Mouse (Mus musculus) neural tube, embryonic 12.5 days (tissue): ENCODE results near the gene Tpo. TPM values are rescaled to one million over a fixed set of nuclear protein-coding genes. Genes with fewer than 3 reads are reported as not detected.
A peak's percentile ranks its signal among the peaks of the same experiment; 100 is the strongest.

Experiments
- ATAC-seq: fragments of 200-750 bp; cut with Nextera tagmentation; 2 replicates; pipeline ENCODE4 v1.8.0; 2017; ENCODE audit warnings: low read depth, mild to moderate bottlenecking, moderate TSS enrichment, moderate library complexity; ENCODE audit not compliant: low FRiP score
- H3K27ac ChIP-seq: fragments of 300-500 bp; sonication (generic); 2 replicates; pipeline ENCODE4 v1.5.1; 2016
- H3K27me3 ChIP-seq: fragments of 300-500 bp; sonication (generic); replicated peaks from 2 replicates; pipeline ENCODE4 v1.6.1; 2016; ENCODE audit warnings: mild to moderate bottlenecking
- H3K36me3 ChIP-seq: fragments of 300-500 bp; sonication (generic); 2 replicates; pipeline ENCODE4 v1.6.1; 2016; ENCODE audit warnings: mild to moderate bottlenecking
- H3K4me1 ChIP-seq: fragments of 300-500 bp; sonication (generic); 2 replicates; pipeline ENCODE4 v1.6.1; 2016
- H3K4me2 ChIP-seq: fragments of 300-500 bp; sonication (generic); replicated peaks from 2 replicates; pipeline ENCODE4 v1.6.1; 2016; ENCODE audit warnings: mild to moderate bottlenecking
- H3K4me3 ChIP-seq: fragments of 300-500 bp; sonication (generic); 2 replicates; pipeline ENCODE4 v1.5.1; 2016
- H3K9ac ChIP-seq: fragments of 300-500 bp; sonication (generic); 2 replicates; pipeline ENCODE4 v1.6.1; 2016; ENCODE audit warnings: mild to moderate bottlenecking
- H3K9me3 ChIP-seq: fragments of 300-500 bp; sonication (generic); 2 replicates; pipeline ENCODE4 v1.6.1; 2016; ENCODE audit warnings: mild to moderate bottlenecking
- WGBS: fragments of 180-500 bp; shearing (Covaris S2); methylation state at CpG from one replicate; pipeline ENCODE4 v1.1.7; 2016; 5-methylcytosine and 5-hydroxymethylcytosine counted together
- polyA plus RNA-seq: library from polyadenylated mRNA; unstranded; fragments of >200 nt; fragmentation: Nextera tagmentation; extraction: Ambion mirVana; gene quantifications from 2 replicates; pipeline ENCODE4 v1.2.1, GENCODE M21; 2016

The Tpo gene
- polyA plus RNA-seq, 1 experiment from 2014 or later: not detected

DNA sequence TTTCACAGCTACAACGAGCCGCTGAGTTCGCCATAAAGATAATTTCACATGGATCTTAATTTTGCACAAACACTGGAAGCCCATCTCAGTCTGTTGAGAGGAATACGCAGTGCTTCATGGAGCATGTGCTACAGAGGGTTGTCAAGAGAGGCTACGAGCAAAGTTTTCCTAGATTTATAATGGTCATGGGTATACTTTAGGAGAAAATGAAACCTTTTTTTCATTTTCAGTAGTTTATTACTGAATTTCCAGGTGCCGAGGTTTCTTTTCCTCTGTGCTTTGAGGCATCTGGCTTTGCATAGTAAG lies 3.1 kb downstream of the Tpo start:
- no peaks in the 10 kb centered on the region for H3K36me3 ChIP-seq
- 80% methylated on average over 6 of the region's 6 CpGs for WGBS
- no peaks in the 10 kb centered on the region for H3K27me3 ChIP-seq
- no peaks in the 10 kb centered on the region for H3K4me1 ChIP-seq
- no peak overlapping the region for H3K4me3 ChIP-seq
- no peak overlapping the region for H3K27ac ChIP-seq
- no peak overlapping the region for H3K4me2 ChIP-seq
- no peak overlapping the region for H3K9ac ChIP-seq
- H3K9me3 ChIP-seq: no peaks in the 10 kb centered on the region
- no peak for ATAC-seq

DNA sequence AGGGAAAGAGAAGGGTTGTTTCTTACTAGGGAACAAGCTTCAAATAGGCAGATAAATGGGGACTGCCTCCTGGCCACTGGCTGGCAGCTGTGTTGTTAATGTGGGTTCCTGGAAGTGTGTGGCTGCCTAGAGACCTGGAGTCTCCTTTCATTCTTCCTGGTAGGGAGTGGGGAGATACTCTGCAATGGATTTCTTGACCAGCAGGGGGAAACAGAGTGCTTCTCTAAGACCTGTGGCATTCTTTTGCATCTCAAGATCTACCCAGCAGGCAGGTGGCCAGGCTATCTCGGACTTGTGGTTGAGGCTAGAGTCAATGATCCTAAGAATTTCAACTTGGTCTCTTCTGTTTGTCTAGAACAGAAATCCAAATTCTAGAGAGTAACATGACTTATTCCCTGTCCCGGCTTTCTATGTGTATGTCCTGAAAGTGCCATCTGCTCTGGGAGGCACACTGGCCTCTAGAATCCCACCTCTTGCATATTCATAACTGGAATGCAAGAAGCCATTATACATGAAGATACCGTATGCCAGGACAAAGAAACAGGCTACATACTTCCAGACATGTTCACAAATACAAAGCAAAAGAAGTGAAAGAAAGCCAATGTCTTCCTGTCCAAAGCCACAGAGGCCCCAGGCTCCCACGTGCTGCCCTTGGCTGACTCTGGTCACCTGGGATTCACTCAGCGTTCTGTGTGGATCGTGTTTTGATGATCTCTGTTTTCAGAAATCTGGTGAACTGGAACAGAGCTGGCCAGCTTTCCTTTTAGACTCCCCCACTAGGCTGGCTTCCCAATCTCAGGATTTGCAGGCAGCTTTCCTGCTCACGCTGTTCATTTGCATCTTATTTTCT lies 3.6 kb downstream of the Tpo start:
- Histone ChIP-seq H3K4me3 (no peak overlapping the region), H3K27me3 (no peaks in the 10 kb centered on the region), H3K36me3 (no peaks in the 10 kb centered on the region), H3K27ac (no peak overlapping the region), H3K4me2 (no peak overlapping the region), H3K9ac (no peak overlapping the region), H3K9me3 (no peaks in the 10 kb centered on the region), H3K4me1 (no peaks in the 10 kb centered on the region)
- WGBS: 65% methylated on average over 7 of the region's 7 CpGs
- ATAC-seq: no peak

DNA sequence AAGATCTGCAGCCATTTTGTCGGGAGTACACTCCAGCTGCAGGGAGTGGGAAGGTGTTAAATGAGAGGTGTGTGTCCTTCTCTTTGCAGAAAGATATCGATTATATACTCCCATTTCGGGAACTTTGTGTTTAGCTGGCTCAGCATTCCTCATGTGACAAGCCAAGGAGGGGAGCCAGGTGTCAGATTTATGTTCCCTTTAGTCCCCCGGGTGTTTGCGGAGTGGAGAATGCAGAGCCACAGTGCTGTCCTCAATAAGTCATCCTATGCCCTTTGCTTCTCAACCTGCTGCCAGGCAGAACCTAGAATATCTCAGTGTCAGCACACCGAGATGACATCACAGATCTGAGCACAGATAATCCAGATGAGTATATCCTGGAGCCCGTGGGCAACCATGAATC lies 10.1 kb downstream of the Tpo start:
- Histone ChIP-seq H3K9me3 (no peaks in the 10 kb centered on the region), H3K9ac (no peak overlapping the region), H3K4me1 (no peaks in the 10 kb centered on the region), H3K36me3 (no peaks in the 10 kb centered on the region), H3K4me3 (no peak overlapping the region), H3K27me3 (no peaks in the 10 kb centered on the region), H3K4me2 (no peak overlapping the region), H3K27ac (no peak overlapping the region)
- WGBS: 72% methylated on average over 7 of the region's 7 CpGs
- no peak for ATAC-seq

DNA sequence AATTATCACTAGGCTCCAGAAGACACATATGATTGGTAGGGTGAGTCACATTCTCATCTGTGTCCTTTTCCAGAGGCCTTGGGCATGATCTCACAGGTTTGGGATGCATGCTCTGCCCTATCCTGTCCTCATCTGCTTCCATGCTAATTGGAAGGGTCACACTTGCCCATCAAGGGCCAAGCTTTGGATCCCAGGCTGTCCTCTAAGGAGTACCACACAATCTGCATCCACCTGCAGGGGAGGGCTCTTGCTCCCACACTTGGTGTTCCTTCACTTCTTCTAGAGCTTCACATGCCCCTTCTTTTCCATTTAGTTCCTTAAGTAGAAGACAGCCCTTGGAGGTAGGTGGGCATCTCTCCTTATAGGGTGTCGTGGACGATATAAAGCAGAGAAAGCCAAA lies 20.2 kb downstream of the Tpo start:
- Histone ChIP-seq H3K27ac (no peak overlapping the region), H3K4me2 (no peak overlapping the region), H3K4me1 (no peaks in the 10 kb centered on the region), H3K27me3 (no peaks in the 10 kb centered on the region), H3K36me3 (no peaks in the 10 kb centered on the region), H3K9ac (no peak overlapping the region), H3K9me3 (no peaks in the 10 kb centered on the region), H3K4me3 (no peak overlapping the region)
- WGBS: 88% methylated on average over 2 of the region's 2 CpGs
- no peak for ATAC-seq

DNA sequence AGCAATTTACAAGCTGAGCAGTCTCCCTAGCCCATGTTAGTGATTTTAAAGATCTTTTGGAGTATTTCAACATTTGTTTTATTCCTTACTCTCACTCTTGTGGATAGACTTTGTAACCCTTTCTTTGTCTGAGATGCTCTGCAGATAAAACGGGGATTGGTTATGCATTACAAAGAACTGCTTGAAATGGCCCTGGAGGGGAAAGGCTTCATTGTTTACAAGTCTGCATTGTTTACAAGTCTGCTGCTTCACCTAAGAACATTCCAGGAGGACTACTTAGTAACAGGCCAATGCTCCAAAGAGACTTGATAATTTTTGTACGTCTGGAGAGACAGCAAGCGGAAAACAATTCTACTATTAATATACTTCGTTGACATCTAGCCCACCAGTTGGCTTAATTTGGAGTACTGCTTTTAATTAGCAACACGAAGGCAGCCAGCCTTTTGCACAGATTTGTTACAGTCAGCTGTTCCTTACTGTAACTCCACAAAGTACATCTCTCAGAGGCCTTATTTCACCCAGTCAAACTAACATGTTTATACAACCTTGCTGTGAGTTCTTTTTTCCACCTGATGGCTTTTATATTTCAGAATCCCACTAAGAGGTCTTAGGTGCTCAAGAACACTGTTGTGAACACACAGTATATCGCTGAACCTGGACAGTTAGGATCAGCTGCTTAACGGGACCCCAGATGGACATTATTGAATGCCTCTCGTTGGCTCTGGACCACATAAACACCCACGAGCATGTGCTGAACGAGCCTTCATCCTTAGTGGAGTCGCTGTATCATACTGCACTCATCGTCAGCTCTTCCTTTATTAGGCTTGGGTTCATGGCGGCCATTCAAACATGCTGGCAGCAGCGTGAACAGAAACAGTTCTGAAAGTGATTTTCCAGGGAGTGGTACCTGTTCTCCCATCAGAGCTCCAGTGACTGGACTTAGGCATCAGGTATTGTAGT lies 22.5 kb downstream of the Tpo start:
- Histone ChIP-seq H3K27me3 (no peaks in the 10 kb centered on the region), H3K9ac (no peak overlapping the region), H3K4me1 (no peaks in the 10 kb centered on the region), H3K9me3 (no peaks in the 10 kb centered on the region), H3K4me3 (no peak overlapping the region), H3K4me2 (no peak overlapping the region), H3K27ac (no peak overlapping the region), H3K36me3 (no peaks in the 10 kb centered on the region)
- ATAC-seq: no peak
- WGBS: 78% methylated on average over 14 of the region's 14 CpGs

DNA sequence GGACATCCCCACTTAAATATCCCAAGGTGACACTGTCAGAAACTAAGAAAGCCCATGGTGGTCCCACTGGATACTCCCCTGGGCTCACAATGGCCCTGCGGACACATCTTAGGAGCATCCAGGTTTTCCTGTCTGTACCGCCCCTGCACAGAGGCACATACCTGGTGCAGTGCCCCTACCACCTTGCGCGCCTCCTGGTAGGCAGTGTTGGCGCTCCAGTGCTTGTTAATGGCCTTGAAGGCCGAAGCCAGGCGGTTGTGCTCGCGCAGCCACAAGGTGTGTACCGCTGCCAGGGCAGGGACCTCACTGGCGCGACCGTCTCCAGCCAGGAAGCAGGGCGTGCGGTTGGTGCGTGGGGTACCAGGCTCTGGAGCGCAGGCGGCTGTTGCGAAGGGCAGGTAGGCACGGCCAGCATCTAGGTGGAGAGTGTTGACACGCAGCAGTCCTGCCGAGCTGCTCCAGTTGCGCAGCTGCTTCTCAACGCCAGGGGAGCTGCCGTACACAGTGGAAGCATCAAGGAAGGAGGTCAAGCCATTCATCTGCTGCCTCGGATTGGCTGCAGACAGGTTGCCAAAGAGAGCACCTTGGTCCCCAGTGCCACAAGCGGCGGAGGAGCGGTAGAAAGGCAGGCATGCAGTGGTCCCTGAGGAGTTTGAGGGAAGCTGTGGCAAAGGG lies 29.4 kb downstream of the Tpo start:
- WGBS: 39% methylated on average over 29 of the region's 29 CpGs
- no peak overlapping the region for H3K27ac ChIP-seq
- no peak for ATAC-seq
- no peaks in the 10 kb centered on the region for H3K36me3 ChIP-seq
- H3K9me3 ChIP-seq: no peaks in the 10 kb centered on the region
- no peak overlapping the region for H3K9ac ChIP-seq
- H3K4me3 ChIP-seq: no peak overlapping the region
- no peaks in the 10 kb centered on the region for H3K27me3 ChIP-seq
- no peaks in the 10 kb centered on the region for H3K4me1 ChIP-seq
- H3K4me2 ChIP-seq: peak overlapping the region; percentile 35

DNA sequence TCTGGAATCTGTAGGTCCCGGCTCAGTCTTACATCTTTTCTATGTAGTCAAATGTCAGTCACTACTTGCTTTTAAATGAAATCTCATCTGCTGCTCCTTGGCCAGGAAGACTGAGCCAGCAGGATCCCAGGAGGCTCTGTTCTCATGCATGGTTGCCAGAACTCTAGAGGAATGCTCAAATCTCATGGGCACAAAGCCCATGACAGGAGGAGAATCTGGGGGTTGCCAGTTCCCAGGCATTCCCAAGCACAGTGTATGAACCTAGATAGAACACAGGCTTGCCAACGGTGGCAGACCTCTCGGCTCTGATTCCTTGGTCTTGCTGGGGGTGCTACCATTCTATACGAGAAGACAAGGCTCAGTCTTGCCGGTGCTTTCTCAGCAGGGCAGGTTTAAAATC lies 40.3 kb downstream of the Tpo start:
- H3K4me2 ChIP-seq: no peak overlapping the region
- H3K27ac ChIP-seq: no peak overlapping the region
- 93% methylated on average over 5 of the region's 5 CpGs for WGBS
- H3K4me1 ChIP-seq: no peaks in the 10 kb centered on the region
- H3K4me3 ChIP-seq: no peak overlapping the region
- no peaks in the 10 kb centered on the region for H3K9me3 ChIP-seq
- H3K27me3 ChIP-seq: no peaks in the 10 kb centered on the region
- no peaks in the 10 kb centered on the region for H3K36me3 ChIP-seq
- no peak for ATAC-seq
- H3K9ac ChIP-seq: no peak overlapping the region

DNA sequence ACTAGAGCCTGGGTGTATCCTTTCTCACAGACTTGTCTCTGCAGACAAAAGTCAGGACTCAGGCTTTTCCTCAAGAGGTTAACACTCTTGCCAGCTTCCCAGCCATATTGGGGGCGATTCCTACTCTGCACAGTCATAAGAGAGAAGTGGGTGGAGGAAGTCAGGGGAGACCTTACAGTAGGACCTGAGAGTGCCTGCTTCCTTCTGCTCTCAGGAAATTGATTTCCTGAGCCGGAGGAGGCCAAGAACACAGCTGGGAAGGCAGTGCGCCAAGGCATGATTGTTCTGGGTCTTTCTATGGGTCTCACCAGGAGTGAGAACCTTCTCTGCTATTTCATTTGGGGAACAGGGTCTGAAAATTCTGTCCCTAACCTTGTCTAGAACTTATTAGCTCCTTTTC lies 48.5 kb downstream of the Tpo start:
- Histone ChIP-seq H3K4me2 (no peak overlapping the region), H3K9me3 (no peaks in the 10 kb centered on the region), H3K27ac (no peak overlapping the region), H3K4me1 (no peaks in the 10 kb centered on the region), H3K36me3 (no peaks in the 10 kb centered on the region), H3K27me3 (no peaks in the 10 kb centered on the region), H3K4me3 (no peak overlapping the region), H3K9ac (no peak overlapping the region)
- ATAC-seq: no peak
- WGBS: 92% methylated on average over 3 of the region's 3 CpGs

DNA sequence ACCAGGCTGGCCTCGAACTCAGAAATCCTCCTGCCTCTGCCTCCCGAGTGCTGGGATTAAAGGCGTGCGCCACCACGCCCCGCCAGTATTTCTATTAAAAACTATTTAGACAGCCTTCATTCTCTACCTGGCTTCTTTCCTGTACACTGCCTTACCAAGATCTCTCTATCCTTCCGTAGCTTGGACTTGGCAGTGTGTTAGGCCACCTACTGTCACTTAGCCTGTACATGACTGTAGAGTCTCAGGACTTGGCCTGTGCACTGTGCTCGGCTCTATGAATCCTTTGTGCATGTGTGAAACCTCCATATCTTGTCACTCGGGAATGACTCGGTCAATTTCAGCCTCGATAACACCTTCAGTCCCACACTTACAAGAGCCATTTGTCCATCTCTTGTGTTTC lies 55.4 kb downstream of the Tpo start:
- no peak for ATAC-seq
- H3K9me3 ChIP-seq: no peaks in the 10 kb centered on the region
- no peak overlapping the region for H3K27ac ChIP-seq
- H3K36me3 ChIP-seq: no peaks in the 10 kb centered on the region
- H3K4me1 ChIP-seq: no peaks in the 10 kb centered on the region
- no peaks in the 10 kb centered on the region for H3K27me3 ChIP-seq
- H3K4me2 ChIP-seq: no peak overlapping the region
- 93% methylated on average over 11 of the region's 11 CpGs for WGBS
- H3K4me3 ChIP-seq: no peak overlapping the region
- H3K9ac ChIP-seq: no peak overlapping the region

DNA sequence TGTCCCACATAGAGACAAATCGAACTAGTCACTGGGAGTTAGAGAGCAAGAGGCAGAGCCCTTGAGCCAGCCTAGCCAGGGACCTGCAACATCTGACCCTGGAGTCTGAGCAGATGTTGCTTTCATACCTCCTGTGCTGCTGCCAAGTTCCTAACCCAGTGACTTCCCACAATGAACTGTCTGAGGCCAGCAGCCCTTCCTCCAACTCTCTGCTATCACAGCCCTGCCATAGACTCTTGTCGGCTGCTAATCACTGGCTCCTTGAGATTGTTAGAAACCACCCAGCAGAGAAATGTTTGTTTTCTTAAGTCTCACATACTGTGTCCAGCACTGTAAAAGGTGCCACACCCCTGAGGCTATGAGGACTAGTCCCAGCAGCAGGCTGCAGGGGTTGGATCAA lies 56.1 kb downstream of the Tpo start:
- Histone ChIP-seq H3K9me3 (no peaks in the 10 kb centered on the region), H3K36me3 (no peaks in the 10 kb centered on the region), H3K27ac (no peak overlapping the region), H3K27me3 (no peaks in the 10 kb centered on the region), H3K4me2 (no peak overlapping the region), H3K4me3 (no peak overlapping the region), H3K4me1 (no peaks in the 10 kb centered on the region), H3K9ac (no peak overlapping the region)
- WGBS: 71% methylated on average over 2 of the region's 2 CpGs
- no peak for ATAC-seq

DNA sequence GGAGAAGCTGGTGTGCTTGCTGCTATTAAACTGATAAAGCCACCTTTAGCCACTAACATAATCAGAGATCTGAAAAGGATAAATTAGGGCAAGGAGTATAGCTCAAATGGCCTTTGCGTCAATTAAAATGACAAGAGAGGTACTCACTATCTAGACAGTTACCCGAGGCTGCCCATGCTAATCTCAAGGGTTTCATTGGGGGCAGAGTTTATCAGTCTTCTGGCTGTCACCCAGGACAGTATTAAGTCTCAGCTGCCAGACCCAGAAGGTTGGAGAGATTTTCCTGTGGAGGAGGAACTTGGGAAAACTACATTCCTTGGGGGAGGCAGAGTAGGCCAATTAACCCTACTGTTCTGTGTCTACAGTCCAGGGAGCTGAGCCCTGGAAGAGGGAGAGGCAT lies 63.1 kb downstream of the Tpo start:
- no peak overlapping the region for H3K4me2 ChIP-seq
- WGBS: 81% methylated on average over 2 of the region's 2 CpGs
- no peak for ATAC-seq

DNA sequence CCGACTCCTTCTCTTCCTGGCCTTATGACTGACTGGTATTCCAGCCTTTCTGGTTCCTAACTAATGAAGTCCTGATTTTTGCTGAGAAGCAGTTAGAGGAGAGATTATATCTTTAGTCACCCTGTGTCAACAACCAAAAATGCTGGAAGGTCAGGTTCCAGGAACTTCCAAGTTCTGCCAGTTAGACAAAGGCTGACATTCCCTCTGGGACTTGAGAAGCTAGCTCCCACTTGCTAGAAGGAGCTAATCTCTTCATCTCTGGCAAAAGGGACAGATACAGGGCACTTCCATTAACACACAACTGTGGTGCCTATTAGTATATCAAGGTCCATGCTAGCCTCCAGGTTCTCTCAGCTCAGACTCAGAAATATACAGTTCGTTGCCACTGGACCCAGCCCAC lies 64.6 kb downstream of the Tpo start:
- WGBS: 83% methylated on average over 2 of the region's 2 CpGs
- ATAC-seq: no peak

More for the DNA sequence above, 63.1 kb downstream of the Tpo start:
- no peaks in the 10 kb centered on the region for H3K9me3 ChIP-seq
- no peak overlapping the region for H3K27ac ChIP-seq
- no peak overlapping the region for H3K9ac ChIP-seq
- H3K27me3 ChIP-seq: no peaks in the 10 kb centered on the region
- no peaks in the 10 kb centered on the region for H3K36me3 ChIP-seq
- H3K4me3 ChIP-seq: no peak overlapping the region
- no peaks in the 10 kb centered on the region for H3K4me1 ChIP-seq

More for the DNA sequence above, 64.6 kb downstream of the Tpo start:
- H3K9me3 ChIP-seq: no peaks in the 10 kb centered on the region
- H3K9ac ChIP-seq: no peak overlapping the region
- no peaks in the 10 kb centered on the region for H3K4me1 ChIP-seq
- H3K27me3 ChIP-seq: no peaks in the 10 kb centered on the region
- H3K4me3 ChIP-seq: no peak overlapping the region
- no peak overlapping the region for H3K27ac ChIP-seq
- H3K4me2 ChIP-seq: no peak overlapping the region
- H3K36me3 ChIP-seq: no peaks in the 10 kb centered on the region
